Mouse (Mus musculus) c-Kit-positive CD71-positive TER-119-positive erythroid progenitor cells, embryonic 14.5 days (primary cell): Measurements from ENCODE around the gene Vmn1r169.
"Not testable (repeated sequence)": the region's sequence is repeated elsewhere in the genome, so short reads cannot be mapped to it uniquely, and the experiment has no call there.

Source experiments
- DNase-seq: peaks from one replicate; pipeline ENCODE4 v3.0.0-alpha.2; 2013; ENCODE audit warnings: low spot score

The Vmn1r169 gene

GRCm38 (mm10) chr7:23575226-23575625, at the start of gene Vmn1r169:
Gene Vmn1r169, plus strand, starts transcription at chr7:23575526.
- not testable (repeated sequence) for DNase-seq

GRCm38 (mm10) chr7:23539432-23539831, 35.9 kb upstream of the Vmn1r169 start, which contains the start of gene Vmn1r168:
Gene Vmn1r168, plus strand, starts transcription at chr7:23539732.
- DNase-seq = not testable (repeated sequence)

GRCm38 (mm10) chr7:23605875-23606274, 30.5 kb downstream of the Vmn1r169 start, which contains the start of gene Vmn1r170:
Gene Vmn1r170, plus strand, starts transcription at chr7:23606175.
- DNase-seq = not testable (repeated sequence)
